Comparison of ENCODE assay signal across 20 mouse cellular contexts in genomic region chr16:44539611-44540010, GRCm38 (mm10). TPM values are rescaled to one million over a fixed set of nuclear protein-coding genes. Genes with fewer than 3 reads are reported as not detected.
DNase-seq lines count a peak whose midpoint lies in the region; ATAC-seq lines count a peak whose summit lies in the region.
"Had no signal": no experiment of that assay in that cellular context is flagged by ENCODE, and none has a peak within 500 bp of the region (broad histone marks: within the 10 kb centered on the region; RNA-seq: fewer than 3 reads in every experiment).

No protein-coding gene starts in this region.

- no peaks in the 10 kb centered on the region for H3K27me3 ChIP-seq in forebrain, embryonic 16.5 days (replicated peaks; ENCODE audit: control insufficient read depth, insufficient read depth, low read length)
- no peaks in the 10 kb centered on the region for H3K27me3 ChIP-seq in forebrain, embryonic 12.5 days
- H3K27me3 ChIP-seq in lung, embryonic 15.5 days = no peaks in the 10 kb centered on the region
- no peaks in the 10 kb centered on the region for H3K27me3 ChIP-seq in embryonic facial prominence, embryonic 15.5 days
- H3K27me3 ChIP-seq: limb, embryonic 15.5 days; neural tube, embryonic 15.5 days had no signal

- 58% methylated on average over 8 of the region's 8 CpGs for WGBS in forebrain, embryonic 16.5 days
- 77% methylated on average over 8 of the region's 8 CpGs for WGBS in forebrain, embryonic 12.5 days
- 53% methylated on average over 8 of the region's 8 CpGs for WGBS in lung, embryonic 15.5 days
- WGBS in embryonic facial prominence, embryonic 15.5 days = 55% methylated on average over 8 of the region's 8 CpGs

- no peak for ATAC-seq in forebrain, embryonic 16.5 days
- ATAC-seq in forebrain, embryonic 12.5 days (ENCODE audit: low FRiP score) = no peak
- no peak for ATAC-seq in lung, embryonic 15.5 days (ENCODE audit: borderline replicate concordance, extremely low read depth, low FRiP score, low TSS enrichment)
- ATAC-seq in embryonic facial prominence, embryonic 15.5 days (ENCODE audit: insufficient number of reproducible peaks, low FRiP score, low TSS enrichment, low read depth) = no peak

- no peaks in the 10 kb centered on the region for H3K9me3 ChIP-seq in forebrain, embryonic 16.5 days (ENCODE audit: control insufficient read depth, low read length)
- no peaks in the 10 kb centered on the region for H3K9me3 ChIP-seq in forebrain, embryonic 12.5 days
- H3K9me3 ChIP-seq in lung, embryonic 15.5 days = no peaks in the 10 kb centered on the region
- H3K9me3 ChIP-seq in embryonic facial prominence, embryonic 15.5 days (replicated peaks) = no peaks in the 10 kb centered on the region
- H3K9me3 ChIP-seq: heart, embryonic 10.5 days; limb, embryonic 15.5 days; neural tube, embryonic 15.5 days had no signal

- H3K9ac ChIP-seq in forebrain, embryonic 16.5 days (replicated peaks; ENCODE audit: low read depth, low read length) = no peak overlapping the region
- H3K9ac ChIP-seq in forebrain, embryonic 12.5 days = no peak overlapping the region
- no peak overlapping the region for H3K9ac ChIP-seq in lung, embryonic 15.5 days
- no peak overlapping the region for H3K9ac ChIP-seq in embryonic facial prominence, embryonic 15.5 days
- H3K9ac ChIP-seq: limb, embryonic 15.5 days; liver, embryonic 14.5 days; neural tube, embryonic 15.5 days had no signal

- peaks cover 67% of the 10 kb centered on the region for H3K4me1 ChIP-seq in forebrain, embryonic 16.5 days (replicated peaks; ENCODE audit: control insufficient read depth, insufficient read depth, low read length)
- peaks cover 90% of the 10 kb centered on the region for H3K4me1 ChIP-seq in forebrain, embryonic 12.5 days
- H3K4me1 ChIP-seq in lung, embryonic 15.5 days = peaks cover 72% of the 10 kb centered on the region
- peaks cover 81% of the 10 kb centered on the region for H3K4me1 ChIP-seq in embryonic facial prominence, embryonic 15.5 days

- peak; percentile 39 for DNase-seq in cerebellum, adult 9-10 months
- DNase-seq in cerebellum, adult 8-10 months = no peak
- DNase-seq in lung, postnatal 25 days (ENCODE audit: low spot score) = no peak
- DNase-seq: adrenal gland, postnatal 36 days; cerebellum, adult 11 months; kidney, adult 18-20 months; kidney, postnatal 4 days; left cerebral cortex, postnatal 4 days; right cerebral cortex, adult 18-20 months; right cerebral cortex, postnatal 4 days; thymus, postnatal 14 days had no signal

- no peak overlapping the region for H3K4me3 ChIP-seq in forebrain, embryonic 16.5 days (replicated peaks; ENCODE audit: low read length)
- no peak overlapping the region for H3K4me3 ChIP-seq in forebrain, embryonic 12.5 days (replicated peaks)
- no peak overlapping the region for H3K4me3 ChIP-seq in lung, embryonic 15.5 days
- H3K4me3 ChIP-seq in embryonic facial prominence, embryonic 15.5 days (replicated peaks) = no peak overlapping the region
- H3K4me3 ChIP-seq: heart, embryonic 10.5 days; left cerebral cortex, adult 2 months; limb, embryonic 15.5 days; neural tube, embryonic 15.5 days had no signal

- H3K27ac ChIP-seq in forebrain, embryonic 16.5 days (ENCODE audit: low read length) = peak overlapping the region; percentile 39; the same call in 1 of the 2 replicates
- H3K27ac ChIP-seq in forebrain, embryonic 12.5 days = no peak overlapping the region
- H3K27ac ChIP-seq in lung, embryonic 15.5 days = peak overlapping the region; percentile 34; the same call in 1 of the 2 replicates
- H3K27ac ChIP-seq in embryonic facial prominence, embryonic 15.5 days (replicated peaks) = 0 out of 2 replicates have a peak overlapping the region, but pooled peaks have one; percentile 30
- H3K27ac ChIP-seq: heart, embryonic 10.5 days; left cerebral cortex, adult 2 months; limb, embryonic 15.5 days; liver, embryonic 14.5 days; neural tube, embryonic 15.5 days had no signal

- H3K36me3 ChIP-seq in forebrain, embryonic 16.5 days (ENCODE audit: control insufficient read depth, insufficient read depth) = no peaks in the 10 kb centered on the region
- no peaks in the 10 kb centered on the region for H3K36me3 ChIP-seq in forebrain, embryonic 12.5 days (replicated peaks)
- H3K36me3 ChIP-seq in lung, embryonic 15.5 days = no peaks in the 10 kb centered on the region
- no peaks in the 10 kb centered on the region for H3K36me3 ChIP-seq in embryonic facial prominence, embryonic 15.5 days
- H3K36me3 ChIP-seq: heart, embryonic 10.5 days; neural tube, embryonic 15.5 days had no signal

- no peak overlapping the region for H3K4me2 ChIP-seq in forebrain, embryonic 16.5 days (ENCODE audit: low read length)
- no peak overlapping the region for H3K4me2 ChIP-seq in forebrain, embryonic 12.5 days
- no peak overlapping the region for H3K4me2 ChIP-seq in lung, embryonic 15.5 days
- H3K4me2 ChIP-seq in embryonic facial prominence, embryonic 15.5 days (replicated peaks) = no peak overlapping the region
- H3K4me2 ChIP-seq: neural tube, embryonic 15.5 days had no signal

RNA-seq across cellular contexts. Expression of gene Boc, which starts 19.1 kb away (rescaled TPM):
- 15.2 and 17.6 TPM in 2 replicates for polyA plus RNA-seq in forebrain, embryonic 16.5 days (2015; fragmentation: Nextera tagmentation; extraction: Ambion mirVana)
- 28.3 and 31.0 TPM in 2 replicates for polyA plus RNA-seq in forebrain, embryonic 12.5 days (2016; fragmentation: Nextera tagmentation; extraction: Ambion mirVana)
- polyA plus RNA-seq in lung, embryonic 15.5 days (2015; fragmentation: Nextera tagmentation; extraction: Ambion mirVana) = 29.2 and 29.9 TPM in 2 replicates
- polyA plus RNA-seq in embryonic facial prominence, embryonic 15.5 days (2015; fragmentation: Nextera tagmentation; extraction: Ambion mirVana) = 42.3 and 49.1 TPM in 2 replicates
